Mouse (Mus musculus) cerebellum, postnatal 36 days (tissue): Measurements from ENCODE around the gene Insm2.

Experiments used
- DNase-seq, 2 experiments: peaks; one replicate each; pipeline ENCODE4 v3.0.0; 2021 to 2022; ENCODE audit warnings: mixed read lengths in 2 of 2

Insm2 gene

DNA sequence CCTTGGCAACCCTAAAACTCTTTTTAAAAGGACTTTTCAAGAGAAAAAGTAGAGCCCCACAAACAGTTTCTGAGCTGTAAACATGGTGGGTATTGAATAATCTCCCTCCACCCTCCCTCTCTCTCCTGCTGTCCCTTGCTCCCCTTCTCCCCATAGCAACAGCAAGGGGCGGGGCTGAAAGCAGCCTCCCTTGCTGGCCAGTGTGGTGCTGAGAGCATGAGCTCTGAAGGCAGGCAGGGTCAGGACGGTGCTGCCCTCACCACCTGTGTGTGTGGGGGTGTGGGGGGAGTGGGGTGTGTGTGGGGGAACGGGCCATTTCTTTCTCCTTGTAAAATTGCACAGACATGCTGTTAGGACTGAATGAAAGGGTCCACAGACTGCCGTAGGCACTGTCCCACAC, 8.7 kb downstream of the Insm2 start:
- DNase-seq = no peak

DNA sequence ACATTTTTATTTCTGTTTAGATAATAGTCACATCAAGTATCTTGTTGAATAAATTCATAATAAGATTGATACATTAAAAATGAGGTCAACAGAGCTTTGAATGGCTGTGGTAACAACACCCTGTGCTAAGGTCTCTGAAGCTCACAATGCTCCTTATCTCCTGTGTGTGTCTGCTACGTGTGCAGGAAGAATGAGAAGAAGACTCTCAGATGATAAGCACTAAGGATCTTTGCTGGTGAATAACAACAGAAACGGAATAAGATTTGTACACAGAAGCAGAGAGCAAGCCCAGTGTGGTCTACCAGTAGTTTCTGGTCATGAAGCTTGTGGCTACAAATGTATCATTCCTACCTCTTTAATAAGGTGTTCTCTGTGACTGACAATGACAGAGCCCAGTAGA, 11.6 kb downstream of the Insm2 start:
- DNase-seq = no peak

DNA sequence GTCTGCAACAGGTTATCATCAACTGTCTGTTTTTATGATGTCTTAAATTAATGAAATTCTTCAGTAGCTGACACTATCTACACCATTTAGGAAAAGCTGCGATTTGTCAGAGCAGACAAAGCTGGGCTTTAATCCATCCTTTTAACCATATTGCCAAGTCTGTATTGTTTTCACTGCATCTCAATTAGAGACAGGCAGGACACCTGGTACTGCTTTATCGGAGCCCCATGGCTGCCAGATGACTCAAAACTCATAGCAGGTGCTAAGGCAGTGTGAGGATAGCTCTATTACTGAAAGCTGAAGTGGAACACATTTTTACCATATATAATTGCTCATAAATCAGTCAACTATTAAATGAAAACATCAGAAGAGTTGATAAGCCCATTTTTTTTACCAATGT, 21.1 kb downstream of the Insm2 start:
- no peak for DNase-seq

DNA sequence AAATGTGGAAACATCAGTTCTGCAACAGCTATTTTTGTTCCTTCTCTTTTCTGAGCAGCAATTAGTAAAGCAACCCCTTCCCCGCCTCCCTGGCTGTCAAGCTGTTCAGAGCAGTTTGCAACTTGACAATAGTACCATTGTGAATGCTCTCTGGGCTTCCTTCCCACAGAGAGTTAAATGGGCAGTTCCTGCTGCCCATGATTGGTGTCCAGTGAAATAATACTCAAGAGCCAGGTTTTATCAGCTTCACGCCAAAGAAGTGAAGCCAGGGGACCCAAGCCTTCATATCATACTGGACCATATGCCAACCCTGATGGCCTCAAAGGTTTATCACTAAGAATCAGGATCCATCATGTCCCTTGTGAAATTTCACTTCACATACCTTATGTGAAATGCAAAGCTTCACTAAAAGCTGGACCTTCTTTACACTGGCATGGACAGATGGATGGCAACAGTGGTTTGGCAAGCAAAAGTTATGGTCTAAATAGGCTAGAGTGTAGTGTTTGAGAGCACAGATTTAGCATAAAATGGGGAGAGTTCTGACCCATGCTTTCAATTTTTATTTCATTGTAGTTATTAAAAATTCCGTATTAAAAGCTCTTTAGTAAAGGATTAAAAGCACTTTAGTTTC, 23.5 kb downstream of the Insm2 start:
- no peak for DNase-seq

DNA sequence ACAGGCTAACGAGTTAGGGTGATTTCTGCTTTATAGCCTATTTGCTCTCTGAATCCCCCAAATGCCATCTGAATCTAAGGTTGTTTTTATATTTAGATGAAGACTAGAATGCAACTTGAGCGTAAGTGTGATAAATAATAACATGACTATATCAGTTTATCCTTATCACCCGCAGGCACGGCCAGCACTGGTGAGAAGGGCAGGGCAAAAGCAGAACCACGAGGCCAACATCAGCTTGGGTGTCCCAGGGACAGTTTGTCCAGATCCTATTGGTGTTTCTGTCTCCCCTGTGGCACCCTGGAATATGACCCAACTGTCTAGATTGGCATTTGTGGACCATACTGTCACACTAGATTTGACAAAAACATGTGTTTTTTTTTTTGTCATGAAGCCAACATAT, 24.0 kb downstream of the Insm2 start:
- no peak for DNase-seq

DNA sequence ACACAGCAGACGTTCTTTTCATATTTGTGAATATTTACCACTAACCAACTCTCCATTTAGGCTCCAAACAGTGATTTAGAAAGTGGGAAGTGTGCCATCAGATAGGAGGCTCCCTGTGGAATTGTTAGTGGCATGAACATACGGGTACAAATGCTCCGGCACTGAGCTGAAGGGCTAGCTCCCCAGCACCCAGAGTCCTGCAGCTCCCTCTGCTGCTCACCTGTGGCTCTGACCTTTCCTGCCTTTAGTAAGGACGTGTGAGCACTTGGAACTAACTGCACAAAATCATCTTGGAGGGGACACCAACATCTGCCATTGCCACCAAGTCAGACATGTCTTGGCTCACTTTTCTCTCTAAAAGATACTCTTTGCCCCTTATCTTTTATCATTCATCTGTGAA, 27.5 kb downstream of the Insm2 start:
- DNase-seq = no peak

DNA sequence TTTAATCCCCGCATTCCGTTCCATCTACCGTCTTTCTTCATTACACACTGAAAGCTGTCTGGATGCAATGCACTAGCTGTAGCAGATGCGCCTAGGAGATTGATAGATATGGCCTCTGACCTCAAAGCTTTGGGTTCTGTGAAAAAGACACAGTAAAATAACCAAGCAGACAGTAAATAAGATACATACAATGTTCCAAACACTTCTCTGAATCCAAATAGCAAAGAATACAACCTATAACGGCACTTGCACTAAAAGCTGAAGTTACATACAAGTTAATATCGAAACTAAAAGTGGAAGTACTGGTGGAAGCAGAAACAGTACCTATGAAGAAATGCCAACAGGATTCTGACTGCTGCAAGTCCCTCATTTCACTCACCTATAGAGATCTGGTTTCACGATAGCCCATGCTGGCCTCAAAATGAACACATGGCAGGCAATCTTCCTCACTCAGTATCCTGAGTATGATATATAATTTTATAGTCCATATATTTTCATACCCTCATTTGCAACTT, 48.8 kb downstream of the Insm2 start:
- no peak for DNase-seq
